Comparison of ENCODE assay signal across 8 mouse cellular contexts in genomic region chr7:96951281-96952051, GRCm38 (mm10). TPM values are rescaled to one million over a fixed set of nuclear protein-coding genes. Genes with fewer than 3 reads are reported as not detected.
DNase-seq lines count a peak whose midpoint lies in the region; ATAC-seq lines count a peak whose summit lies in the region.

Gene Nars2, plus strand, starts transcription at chr7:96951505.

- peak within 1 kb of the TSS; percentile 64 for H3K4me2 ChIP-seq in intestine, embryonic 14.5 days (ENCODE audit: low read length)

- H3K27me3 ChIP-seq in intestine, embryonic 14.5 days (replicated peaks; ENCODE audit: control insufficient read depth, insufficient read depth, low read length): no peaks in the 10 kb centered on the region

- H3K4me3 ChIP-seq in intestine, embryonic 14.5 days (ENCODE audit: low read depth, low read length): peak within 1 kb of the TSS; percentile 79

- WGBS in intestine, embryonic 14.5 days: under 1% methylated on average over 62 of the region's 62 CpGs

- peak; percentile 86 to 87 for DNase-seq in adrenal gland, adult 18-20 months (ENCODE audit: low spot score in 2 of 2)
- DNase-seq in embryo, embryonic 11 days: peak; percentile 97
- peak; percentile 85 for DNase-seq in gastrocnemius, postnatal 25 days
- DNase-seq in intestine, embryonic 14.5 days (ENCODE audit: low spot score): peak; percentile 94
- peak; percentile 91 to 93 for DNase-seq in left cerebral cortex, postnatal 14 days (ENCODE audit: low spot score in 2 of 2)
- peak; percentile 99 for DNase-seq in mesoderm, embryonic 11.5 days (ENCODE audit: low read depth, low spot score)
- DNase-seq in right cerebral cortex, postnatal 36 days (ENCODE audit: low spot score in 2 of 2): peak; percentile 88 to 91
- DNase-seq in yolk sac, embryonic 10.5 days (ENCODE audit: low spot score): peak; percentile 93

- peak within 1 kb of the TSS; percentile 71 for H3K9ac ChIP-seq in intestine, embryonic 14.5 days (ENCODE audit: low read length)

- peaks cover 4% of the 10 kb centered on the region; the same call in 1 of the 2 replicates for H3K36me3 ChIP-seq in intestine, embryonic 14.5 days (ENCODE audit: control insufficient read depth, insufficient read depth, low read length)

- peaks cover 7% of the 10 kb centered on the region for H3K4me1 ChIP-seq in intestine, embryonic 14.5 days (replicated peaks; ENCODE audit: control insufficient read depth, insufficient read depth, low read length)

- intact Hi-C loops in left cerebral cortex, postnatal 14 days (cut with DNase I): no loop called here

- peak; percentile 100 for ATAC-seq in intestine, embryonic 14.5 days (replicated peaks; ENCODE audit: low FRiP score, low TSS enrichment, low read depth)

- no peaks in the 10 kb centered on the region for H3K9me3 ChIP-seq in intestine, embryonic 14.5 days (ENCODE audit: control insufficient read depth, low read length)

- peak within 1 kb of the TSS; percentile 90 for H3K27ac ChIP-seq in intestine, embryonic 14.5 days (ENCODE audit: low read depth)

RNA-seq across cellular contexts. Expression of gene Nars2, which starts in this region (rescaled TPM):
- total RNA-seq in adrenal gland, adult 18-20 months (2021): 10 to 100 TPM; 14.8 to 21.0 TPM
- 1 to 10 TPM; 5.5 to 6.6 TPM for total RNA-seq in gastrocnemius, postnatal 25 days (2021)
- 23.5 and 23.6 TPM in 2 replicates for polyA plus RNA-seq in intestine, embryonic 14.5 days (2014; fragmentation: Nextera tagmentation; extraction: Ambion mirVana)
- 10 to 100 TPM; 16.4 to 18.3 TPM for total RNA-seq in left cerebral cortex, postnatal 14 days (2021)

Comparison
In these comparisons a context has a peak if more than half of its experiments do, and no peak if none do; other contexts are left out.
1. Peak in every context shown above with its lines: DNase-seq, ATAC-seq, H3K4me3 ChIP-seq and H3K27ac ChIP-seq.